ENCODE assay signal across 25 mouse cellular contexts in genomic region chr11:114649510-114649909, GRCm38 (mm10). TPM values are rescaled to one million over a fixed set of nuclear protein-coding genes. Genes with fewer than 3 reads are reported as not detected.
A peak's percentile ranks its signal among the peaks of the same experiment; 100 is the strongest.
DNase-seq lines count a peak whose midpoint lies in the region; ATAC-seq and TF ChIP-seq lines count a peak whose summit lies in the region.
"Had no signal": no experiment of that assay in that cellular context is flagged by ENCODE, and none has a peak within 500 bp of the region (broad histone marks: within the 10 kb centered on the region; RNA-seq: fewer than 3 reads in every experiment).

No protein-coding gene starts in this region.

- no peaks in the 10 kb centered on the region for H3K36me3 ChIP-seq in midbrain, postnatal 0 days (ENCODE audit: insufficient read depth, low read length)
- no peaks in the 10 kb centered on the region for H3K36me3 ChIP-seq in midbrain, embryonic 10.5 days
- no peaks in the 10 kb centered on the region for H3K36me3 ChIP-seq in stomach, postnatal 0 days (ENCODE audit: control insufficient read depth, insufficient read depth, low read length)
- H3K36me3 ChIP-seq: embryonic facial prominence, embryonic 13.5 days; forebrain, embryonic 15.5 days; heart, embryonic 15.5 days; intestine, embryonic 15.5 days; limb, embryonic 10.5 days; neural tube, embryonic 15.5 days had no signal

- ATAC-seq in midbrain, postnatal 0 days (ENCODE audit: low FRiP score) = no peak
- no peak for ATAC-seq in stomach, postnatal 0 days (ENCODE audit: low FRiP score, low TSS enrichment)
- ATAC-seq: forebrain, embryonic 15.5 days; intestine, embryonic 15.5 days; midbrain, embryonic 16.5 days had no signal

- no peaks in the 10 kb centered on the region for H3K9me3 ChIP-seq in midbrain, postnatal 0 days (ENCODE audit: low read length)
- H3K9me3 ChIP-seq in midbrain, embryonic 10.5 days (replicated peaks) = peaks cover 7% of the 10 kb centered on the region; the same call in 1 of the 2 replicates
- no peaks in the 10 kb centered on the region for H3K9me3 ChIP-seq in stomach, postnatal 0 days (ENCODE audit: control insufficient read depth, low read length)
- H3K9me3 ChIP-seq: forebrain, embryonic 15.5 days; heart, embryonic 15.5 days; intestine, embryonic 15.5 days; limb, embryonic 10.5 days; neural tube, embryonic 15.5 days had no signal

- DNase-seq in layer of hippocampus, adult 2 months (ENCODE audit: low spot score in 2 of 2) = no peak
- DNase-seq in layer of hippocampus, postnatal 10 days (ENCODE audit: low spot score in 2 of 2) = no peak
- DNase-seq in midbrain, postnatal 0 days (ENCODE audit: low spot score) = no peak
- no peak for DNase-seq in midbrain, embryonic 10.5 days (ENCODE audit: low spot score)
- no peak for DNase-seq in stomach, postnatal 0 days (ENCODE audit: low spot score)
- DNase-seq in cerebellum, adult 11-12 months = no peak
- DNase-seq: adrenal gland, postnatal 36 days; cerebellum, adult 2 months; cerebellum, postnatal 25 days; gastrocnemius, postnatal 36 days; heart, postnatal 36 days; kidney, postnatal 4 days; layer of hippocampus, adult 9-11 months; lung, adult 2 months; right cerebral cortex, adult 18-20 months had no signal

- no peak overlapping the region for H3K4me2 ChIP-seq in midbrain, postnatal 0 days (ENCODE audit: low read depth, low read length, poor library complexity, severe bottlenecking)
- no peak overlapping the region for H3K4me2 ChIP-seq in stomach, postnatal 0 days (replicated peaks; ENCODE audit: low read depth)
- H3K4me2 ChIP-seq: embryonic facial prominence, embryonic 13.5 days; forebrain, embryonic 15.5 days; heart, embryonic 15.5 days; hindbrain, embryonic 14.5 days; intestine, embryonic 15.5 days; neural tube, embryonic 15.5 days had no signal

- TF ChIP-seq CTCF in layer of hippocampus, adult 2 months (conservative IDR thresholded peaks at IDR 0.05) = peak; percentile 54
- TF ChIP-seq CTCF in midbrain, postnatal 0 days (IDR thresholded peaks at IDR 0.05) = peak; percentile 35
- TF ChIP-seq CTCF in bone marrow, adult 2 months (IDR thresholded peaks at IDR 0.05; ENCODE audit: control insufficient read depth, insufficient read depth, low read length) = peak; percentile 5; the same call in 1 of the 2 replicates
- TF ChIP-seq CTCF in stomach, postnatal 0 days (IDR thresholded peaks at IDR 0.05; ENCODE audit: low read depth) = peak; percentile 29; the same call in 1 of the 2 replicates

- no peak overlapping the region for H3K27ac ChIP-seq in layer of hippocampus, adult 2 months
- no peak overlapping the region for H3K27ac ChIP-seq in midbrain, postnatal 0 days (ENCODE audit: low read depth, low read length)
- no peak overlapping the region for H3K27ac ChIP-seq in midbrain, embryonic 10.5 days (replicated peaks)
- no peak overlapping the region for H3K27ac ChIP-seq in bone marrow, adult 2 months (ENCODE audit: control insufficient read depth, insufficient read depth, low read depth, low read length, poor library complexity)
- H3K27ac ChIP-seq in stomach, postnatal 0 days (replicated peaks) = no peak overlapping the region
- H3K27ac ChIP-seq: embryonic facial prominence, embryonic 13.5 days; forebrain, embryonic 15.5 days; heart, embryonic 15.5 days; hindbrain, embryonic 14.5 days; intestine, embryonic 15.5 days; limb, embryonic 10.5 days; macrophage; neural tube, embryonic 15.5 days had no signal

- H3K4me1 ChIP-seq in midbrain, postnatal 0 days (ENCODE audit: insufficient read depth, low read length) = peaks cover 4% of the 10 kb centered on the region; the same call in 1 of the 2 replicates
- peaks cover 5% of the 10 kb centered on the region; the same call in 1 of the 2 replicates for H3K4me1 ChIP-seq in midbrain, embryonic 10.5 days
- H3K4me1 ChIP-seq in bone marrow, adult 2 months (ENCODE audit: control insufficient read depth, insufficient read depth, low read length) = peaks cover 2% of the 10 kb centered on the region
- no peaks in the 10 kb centered on the region for H3K4me1 ChIP-seq in stomach, postnatal 0 days (replicated peaks; ENCODE audit: control insufficient read depth, insufficient read depth)
- H3K4me1 ChIP-seq: embryonic facial prominence, embryonic 13.5 days; heart, embryonic 15.5 days; intestine, embryonic 15.5 days; limb, embryonic 10.5 days had no signal

- TF ChIP-seq POLR2A in bone marrow, adult 2 months (IDR thresholded peaks at IDR 0.05; ENCODE audit: borderline replicate concordance, control insufficient read depth, low read depth, low read length) = no peak

- no peak for TF ChIP-seq EP300 in stomach, postnatal 0 days (optimal IDR thresholded peaks at IDR 0.05)

- no peak overlapping the region for H3K9ac ChIP-seq in midbrain, postnatal 0 days (replicated peaks; ENCODE audit: low read length, poor library complexity, severe bottlenecking)
- H3K9ac ChIP-seq in stomach, postnatal 0 days (ENCODE audit: low read length) = no peak overlapping the region
- H3K9ac ChIP-seq: embryonic facial prominence, embryonic 13.5 days; forebrain, embryonic 15.5 days; heart, embryonic 15.5 days; hindbrain, embryonic 14.5 days; intestine, embryonic 15.5 days; neural tube, embryonic 15.5 days had no signal

- 68% methylated on average over 4 of the region's 4 CpGs for WGBS in midbrain, postnatal 0 days
- 64% methylated on average over 4 of the region's 4 CpGs for WGBS in midbrain, embryonic 10.5 days
- 65% methylated on average over 4 of the region's 4 CpGs for WGBS in bone marrow, adult 2 months
- 70% methylated on average over 4 of the region's 4 CpGs for WGBS in stomach, postnatal 0 days

- 0 out of 2 replicates have a peak, but pooled peaks cover 4% of the 10 kb centered on the region for H3K27me3 ChIP-seq in midbrain, postnatal 0 days (ENCODE audit: insufficient read depth, low read length)
- peaks cover 17% of the 10 kb centered on the region; the same call in 1 of the 2 replicates for H3K27me3 ChIP-seq in midbrain, embryonic 10.5 days (ENCODE audit: low read depth, poor library complexity, severe bottlenecking)
- H3K27me3 ChIP-seq in stomach, postnatal 0 days (ENCODE audit: control insufficient read depth, insufficient read depth, low read length) = no peaks in the 10 kb centered on the region
- H3K27me3 ChIP-seq: intestine, embryonic 15.5 days; neural tube, embryonic 15.5 days had no signal

- no peak overlapping the region for H3K4me3 ChIP-seq in layer of hippocampus, adult 2 months
- H3K4me3 ChIP-seq in midbrain, postnatal 0 days (ENCODE audit: low read depth, low read length) = no peak overlapping the region
- no peak overlapping the region for H3K4me3 ChIP-seq in midbrain, embryonic 10.5 days
- no peak overlapping the region for H3K4me3 ChIP-seq in bone marrow, adult 2 months (replicated peaks; ENCODE audit: control insufficient read depth, low read depth, low read length)
- H3K4me3 ChIP-seq in stomach, postnatal 0 days (ENCODE audit: low read depth, low read length) = no peak overlapping the region
- H3K4me3 ChIP-seq: embryonic facial prominence, embryonic 13.5 days; forebrain, embryonic 15.5 days; heart, embryonic 15.5 days; intestine, embryonic 15.5 days; limb, embryonic 10.5 days; neural tube, embryonic 15.5 days had no signal

RNA-seq across cellular contexts. Expression of gene Rpl38, which starts 18.8 kb away (rescaled TPM):
- total RNA-seq in layer of hippocampus, adult 2 months (2021) = 100 to 1,000 TPM; 905 to 943 TPM
- total RNA-seq in layer of hippocampus, postnatal 10 days (2021) = 1,000 to 10,000 TPM; 1,016 to 1,166 TPM
- 903 and 1,541 TPM in 2 replicates for total RNA-seq in midbrain, postnatal 0 days (2014; rRNA removed)
- polyA plus RNA-seq in midbrain, postnatal 0 days (2015; fragmentation: Nextera tagmentation; extraction: Ambion mirVana) = 889 and 977 TPM in 2 replicates
- 851 and 1,060 TPM in 2 replicates for polyA plus RNA-seq in midbrain, embryonic 10.5 days (2016; fragmentation: Nextera tagmentation; extraction: Ambion mirVana)
- 2,536 and 3,301 TPM in 2 replicates for polyA plus RNA-seq in bone marrow, adult 2 months (2011; ENCODE audit: insufficient read depth, insufficient read length, low replicate concordance, missing spikeins)
- polyA plus RNA-seq in stomach, postnatal 0 days (2015; fragmentation: Nextera tagmentation; extraction: Ambion mirVana) = 1,058 and 1,265 TPM in 2 replicates

RNA-seq across cellular contexts. Expression of gene Ttyh2, which starts 25.7 kb away (rescaled TPM):
- total RNA-seq in layer of hippocampus, adult 2 months (2021) = 10 to 100 TPM; 24.4 to 27.8 TPM
- total RNA-seq in layer of hippocampus, postnatal 10 days (2021) = 10 to 100 TPM; 27.3 to 28.7 TPM
- 42.8 and 58.2 TPM in 2 replicates for total RNA-seq in midbrain, postnatal 0 days (2014; rRNA removed)
- 27.1 and 29.4 TPM in 2 replicates for polyA plus RNA-seq in midbrain, postnatal 0 days (2015; fragmentation: Nextera tagmentation; extraction: Ambion mirVana)
- 9.6 and 12.6 TPM in 2 replicates for polyA plus RNA-seq in midbrain, embryonic 10.5 days (2016; fragmentation: Nextera tagmentation; extraction: Ambion mirVana)
- 1.6 and 2.6 TPM in 2 replicates for polyA plus RNA-seq in bone marrow, adult 2 months (2011; ENCODE audit: insufficient read depth, insufficient read length, low replicate concordance, missing spikeins)
- polyA plus RNA-seq in stomach, postnatal 0 days (2015; fragmentation: Nextera tagmentation; extraction: Ambion mirVana) = 12.5 and 14.7 TPM in 2 replicates
